Mouse (Mus musculus) lung, postnatal 14 days (tissue): ENCODE results near the gene Vmn1r218.
"Not testable (repeated sequence)": the region's sequence is repeated elsewhere in the genome, so short reads cannot be mapped to it uniquely, and the experiment has no call there.

Experiments used
- DNase-seq: peaks from one replicate; pipeline ENCODE4 v3.0.0; 2021

The Vmn1r218 gene

DNA sequence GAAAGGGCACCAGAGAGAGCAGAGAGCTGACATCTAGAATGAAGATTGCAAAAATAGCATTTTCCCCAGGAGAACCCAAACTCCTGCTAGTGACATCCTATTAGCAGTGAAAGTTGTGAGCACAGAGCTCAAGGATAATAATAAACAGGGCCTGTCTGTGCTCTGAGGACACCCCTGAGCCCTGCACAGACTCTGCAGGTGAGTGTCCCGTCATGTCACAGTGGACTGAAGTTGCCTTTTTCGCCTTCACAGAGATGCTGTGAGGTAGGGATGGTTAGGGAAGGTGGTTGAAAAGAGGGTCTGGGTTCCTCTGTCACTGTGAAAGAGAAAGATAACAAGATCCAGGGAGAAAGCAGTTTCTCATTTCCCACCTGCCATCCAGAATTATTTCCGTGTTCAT lies at the start of gene Vmn1r218:
TSS of gene Vmn1r218 (plus strand) at position 57 of the 400 bp plus-strand sequence.
- DNase-seq, result no peak

DNA sequence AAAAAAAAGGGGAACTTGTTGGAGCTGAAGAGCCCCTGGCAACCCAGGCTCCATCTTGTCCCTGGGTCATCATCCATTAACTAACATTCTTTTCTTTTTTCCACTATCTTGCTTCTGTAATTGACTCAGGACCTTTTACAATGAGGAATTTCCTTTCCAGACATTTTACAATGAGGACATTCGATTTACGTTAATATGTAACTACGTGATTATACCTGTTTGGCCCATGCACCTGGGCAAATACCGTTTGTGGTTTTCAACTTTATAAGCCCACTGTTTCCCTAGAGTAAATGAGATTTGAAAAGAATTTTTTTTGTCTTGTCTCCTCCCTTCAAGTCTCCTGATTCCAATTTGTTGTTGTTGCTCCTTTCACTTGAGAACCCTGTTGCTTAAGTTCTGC lies 38.6 kb upstream of the Vmn1r218 start:
- DNase-seq, result no peak

DNA sequence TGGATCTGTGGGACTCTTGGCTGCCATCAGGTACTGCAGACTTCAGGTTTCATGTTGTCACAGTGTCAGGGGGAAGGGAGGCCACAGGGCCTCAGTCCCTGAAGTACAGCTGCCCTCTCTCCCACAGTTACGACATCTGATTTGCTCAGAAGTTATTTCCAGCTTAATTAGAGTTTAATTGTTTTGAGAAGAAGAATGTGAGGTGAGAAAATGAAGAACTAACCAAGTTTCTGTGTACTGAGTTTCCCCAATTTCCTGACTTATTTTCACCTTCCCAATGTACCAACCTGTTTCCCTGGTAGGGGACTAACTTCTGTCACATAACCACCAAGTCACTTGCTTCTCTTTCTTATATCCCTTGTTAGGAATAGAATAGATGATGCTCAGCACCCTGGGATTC lies 14.8 kb upstream of the Vmn1r218 start, which contains the start of gene Vmn1r217:
TSS of gene Vmn1r217 (minus strand) at position 101 of the 400 bp plus-strand sequence.
- DNase-seq, result not testable (repeated sequence)

DNA sequence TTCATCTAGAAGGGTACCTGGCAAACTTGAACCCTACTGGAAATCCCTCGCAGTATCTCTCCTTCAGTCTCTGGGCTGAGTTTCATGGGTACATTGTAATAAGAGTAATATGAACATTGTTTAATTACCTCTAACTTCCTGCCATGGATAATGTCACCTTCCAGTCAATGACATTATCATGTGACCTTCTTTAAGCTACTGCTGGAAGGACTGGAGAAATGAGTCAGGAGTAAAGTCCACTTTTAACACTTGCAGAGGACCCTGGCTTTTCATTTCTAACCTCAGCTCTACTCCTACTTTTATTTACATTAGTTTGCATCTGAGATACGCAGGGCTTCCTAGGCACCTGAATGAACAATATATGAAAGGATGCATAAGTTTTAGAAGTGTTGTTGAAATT lies 12.3 kb upstream of the Vmn1r218 start:
- no peak for DNase-seq

DNA sequence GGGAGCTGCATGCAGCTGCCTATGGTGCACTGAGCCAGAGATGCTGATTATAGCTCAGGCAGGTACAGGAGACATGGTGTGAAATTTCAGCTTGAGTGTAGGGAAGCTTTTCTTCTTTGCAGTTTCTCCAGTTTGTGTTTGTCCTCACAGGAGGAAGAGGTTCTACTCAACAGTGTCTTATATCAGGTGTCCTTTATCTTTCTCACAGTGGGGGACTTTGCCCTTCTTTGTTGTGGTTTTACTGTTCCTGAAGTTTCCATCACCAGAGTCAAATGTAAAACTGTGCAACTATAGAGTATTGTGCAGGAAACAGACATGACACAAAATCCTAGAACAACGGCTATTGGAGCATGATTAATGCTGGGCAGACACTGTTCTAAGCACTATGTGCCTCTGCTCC lies 546 bp downstream of the Vmn1r218 start:
- no peak for DNase-seq

DNA sequence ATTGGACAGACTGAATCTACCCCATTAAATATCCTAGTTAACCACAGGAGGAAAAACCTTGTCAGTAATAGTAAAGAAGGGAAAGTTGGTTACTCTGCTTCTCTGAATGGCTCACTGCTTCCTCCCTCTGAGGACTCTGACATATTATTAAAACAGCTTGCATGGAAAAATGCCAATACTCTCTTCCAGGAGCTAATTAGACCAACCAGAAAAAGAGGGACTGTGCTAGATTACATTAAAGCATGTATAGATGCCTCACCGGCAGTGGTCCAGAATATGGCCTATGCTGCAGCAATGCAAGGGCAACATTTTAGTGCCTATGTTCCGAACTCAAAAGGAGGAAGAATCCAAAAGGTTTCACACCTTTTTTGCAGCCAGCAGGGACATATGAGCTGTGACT lies 5.9 kb downstream of the Vmn1r218 start:
- DNase-seq, result no peak

DNA sequence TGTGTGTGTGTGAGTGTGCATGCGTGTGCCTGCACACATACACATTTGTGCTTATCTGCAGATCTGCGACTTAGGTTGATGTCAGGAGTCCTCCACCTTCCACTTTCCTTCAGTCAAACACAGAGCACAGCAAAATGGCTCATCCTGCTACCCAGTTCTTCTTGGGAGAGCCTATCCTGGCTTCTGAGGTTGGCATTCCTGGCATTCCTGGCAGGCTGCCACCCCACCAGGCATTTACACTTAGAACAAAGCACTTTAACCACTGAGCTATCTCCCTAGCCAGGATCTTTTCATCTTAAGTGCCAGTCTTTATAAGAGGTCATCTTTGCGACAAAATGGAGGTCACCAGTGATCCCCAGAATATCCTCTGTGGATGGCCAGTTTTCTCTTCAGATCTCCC lies 24.9 kb downstream of the Vmn1r218 start:
- DNase-seq, result peak; percentile 2

DNA sequence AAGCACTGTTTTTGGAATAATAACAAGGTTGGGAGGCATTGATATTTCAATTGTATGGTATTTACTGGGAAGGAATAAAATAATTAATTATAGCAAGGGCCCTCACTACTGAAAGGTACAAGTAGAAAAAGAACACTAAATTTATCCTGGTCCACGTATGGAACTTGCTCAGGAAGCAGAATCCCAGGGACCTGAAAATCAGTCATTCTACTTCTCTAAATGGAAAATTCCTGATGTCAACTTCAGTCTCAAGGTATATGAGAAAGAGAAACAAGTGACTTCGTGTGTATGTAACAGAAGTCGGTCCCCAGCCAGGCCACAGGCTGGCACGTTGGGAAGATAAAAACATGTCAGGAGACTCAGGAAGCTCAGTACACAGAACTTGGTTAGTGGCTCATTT lies 26.1 kb downstream of the Vmn1r218 start, which contains the start of gene Vmn1r219:
TSS of gene Vmn1r219 (plus strand) at position 301 of the 400 bp plus-strand sequence.
- no peak for DNase-seq

DNA sequence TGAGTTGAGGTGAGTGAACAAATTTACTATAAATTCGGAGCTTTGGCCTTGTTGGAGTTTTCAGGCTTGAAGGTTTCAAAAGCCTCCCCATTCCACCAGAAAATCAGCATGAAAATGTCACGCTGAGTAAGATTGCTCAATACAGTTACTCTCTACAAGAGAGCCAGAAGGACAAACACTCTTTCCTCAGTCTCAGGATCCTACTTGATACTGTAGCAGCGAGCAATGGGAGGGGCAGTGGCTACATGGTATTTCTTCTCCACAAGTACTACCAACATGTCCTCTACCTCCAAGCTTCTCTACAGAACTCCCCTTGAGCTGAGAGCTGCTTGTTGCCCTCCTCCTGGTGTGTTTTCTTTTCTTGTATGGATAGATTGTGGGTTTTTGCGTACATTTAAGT lies 33.5 kb downstream of the Vmn1r218 start:
- not testable (repeated sequence) for DNase-seq

DNA sequence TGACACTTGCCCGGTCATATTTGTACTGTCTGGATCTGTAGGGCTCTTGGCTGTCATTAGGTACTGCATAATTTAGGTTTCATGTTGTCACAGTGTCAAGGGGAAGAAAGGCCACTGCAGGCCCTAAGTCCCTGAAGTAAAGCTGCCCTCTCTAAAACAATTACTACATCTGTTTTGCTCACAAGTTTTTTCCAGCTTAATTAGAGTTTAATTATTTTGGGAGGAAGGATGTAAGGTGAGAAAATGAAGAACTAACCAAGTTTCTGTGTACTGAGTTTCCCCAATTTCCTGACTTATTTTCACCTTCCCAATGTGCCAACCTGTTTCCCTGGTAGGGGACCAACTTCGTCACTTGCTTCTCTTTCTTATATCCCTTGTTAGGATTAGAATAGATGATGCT lies 54.9 kb downstream of the Vmn1r218 start, which contains the start of gene Vmn1r220:
TSS of gene Vmn1r220 (minus strand) at position 101 of the 400 bp plus-strand sequence.
- DNase-seq, result no peak
